Mouse (Mus musculus): ENCODE data around the gene Msgn1. TPM values are rescaled to one million over a fixed set of nuclear protein-coding genes. Genes with fewer than 3 reads are reported as not detected.

The Msgn1 gene
- polyA plus RNA-seq, 1 experiment from 2014 or later = not detected

DNA sequence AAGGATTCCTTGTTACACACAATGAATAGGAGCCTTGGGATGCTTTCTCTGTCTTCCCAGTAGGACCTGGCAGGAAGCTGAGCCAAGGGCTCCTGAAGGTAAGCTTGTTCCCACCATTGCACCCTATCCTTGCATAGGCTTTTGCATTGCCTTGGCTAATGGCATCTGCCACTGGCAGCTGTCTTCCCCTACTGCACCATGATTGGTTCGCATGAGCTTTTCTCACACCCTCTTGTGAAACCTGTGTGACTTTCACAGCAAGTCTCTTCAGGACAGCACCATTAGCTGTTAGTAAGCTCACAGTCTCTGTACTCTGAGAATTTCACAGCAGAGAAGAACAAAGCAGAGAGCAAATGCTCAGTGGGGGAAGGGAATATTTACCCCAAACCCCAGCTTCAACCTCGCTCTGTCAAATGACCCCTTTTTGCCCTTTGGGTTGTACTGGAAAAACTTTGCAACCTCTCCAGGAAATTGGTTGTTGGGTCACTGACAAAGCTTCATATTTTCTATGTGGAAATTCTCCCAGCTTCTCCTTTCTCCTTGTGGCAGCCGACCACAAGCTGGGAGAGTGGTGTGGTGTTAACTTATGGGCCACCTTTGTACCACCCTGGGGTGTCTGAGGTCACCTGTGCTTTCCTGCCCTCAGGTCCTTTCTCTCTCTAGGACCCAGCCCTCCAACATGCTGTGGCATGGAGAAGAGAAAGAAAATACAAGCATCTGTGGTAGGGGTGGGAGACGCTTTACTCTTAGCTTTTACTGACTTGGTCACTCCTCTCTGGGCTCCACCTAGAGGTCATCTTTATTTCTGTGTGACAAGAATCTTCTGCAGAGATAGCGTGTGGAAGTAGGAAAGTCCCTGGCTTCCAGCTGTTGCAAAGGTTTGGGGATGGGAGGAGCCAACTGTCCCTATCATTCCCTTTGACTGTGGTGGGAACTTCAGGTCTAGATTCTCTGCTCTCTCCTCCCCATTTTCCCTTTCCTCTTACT is 31.1 kb downstream of the Msgn1 start:
- Histone ChIP-seq H3K4me3 (ENCODE audit: low read length) (no peak overlapping the region), H3K9ac (replicated peaks; ENCODE audit: low read length) (no peak overlapping the region; the same call in 1 of the 2 replicates), H3K27ac (ENCODE audit: low read length) (no peak overlapping the region), H3K36me3 (ENCODE audit: insufficient read depth, low read length) (no peaks in the 10 kb centered on the region), H3K9me3 (ENCODE audit: low read length) (no peaks in the 10 kb centered on the region), H3K27me3 (ENCODE audit: insufficient read depth, low read length) (no peaks in the 10 kb centered on the region), H3K4me1 (ENCODE audit: insufficient read depth, low read length) (peaks cover 6% of the 10 kb centered on the region; the same call in 1 of the 2 replicates), H3K4me2 (replicated peaks; ENCODE audit: low read depth, low read length) (peak overlapping the region; percentile 46; the same call in 1 of the 2 replicates)
- 22% methylated on average over 5 of the region's 5 CpGs for WGBS
- ATAC-seq (ENCODE audit: low FRiP score, low TSS enrichment) = peak; percentile 33; the same call in 1 of the 2 replicates

DNA sequence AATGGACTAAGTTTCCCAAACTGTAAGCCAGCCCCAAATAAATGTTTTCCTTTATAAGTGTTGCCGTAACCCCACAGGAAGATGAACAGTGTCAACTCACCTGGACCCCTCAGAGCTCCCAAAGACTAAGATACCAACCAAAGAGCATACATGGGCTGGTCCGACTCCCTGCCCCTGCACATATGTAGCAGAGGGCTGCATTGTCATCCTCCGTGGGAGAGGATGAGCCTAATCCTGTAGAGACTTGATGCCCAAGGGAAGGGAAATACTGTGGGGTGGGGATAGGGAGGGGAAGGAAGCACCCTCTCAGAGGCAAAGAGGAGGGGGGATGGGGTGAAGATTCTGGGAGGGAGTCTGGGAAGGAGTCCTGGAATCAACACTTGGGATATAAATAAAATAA is 50.1 kb downstream of the Msgn1 start:
- no peaks in the 10 kb centered on the region for H3K4me1 ChIP-seq (ENCODE audit: insufficient read depth, low read length)
- ATAC-seq (ENCODE audit: low FRiP score, low TSS enrichment) = no peak; the same call in 1 of the 2 replicates
- no peaks in the 10 kb centered on the region for H3K36me3 ChIP-seq (ENCODE audit: insufficient read depth, low read length)
- no peak overlapping the region for H3K27ac ChIP-seq (ENCODE audit: low read length)
- H3K4me3 ChIP-seq (ENCODE audit: low read length) = no peak overlapping the region
- H3K27me3 ChIP-seq (ENCODE audit: insufficient read depth, low read length) = no peaks in the 10 kb centered on the region
- H3K4me2 ChIP-seq (replicated peaks; ENCODE audit: low read depth, low read length) = no peak overlapping the region
- H3K9ac ChIP-seq (replicated peaks; ENCODE audit: low read length) = no peak overlapping the region
- no peaks in the 10 kb centered on the region for H3K9me3 ChIP-seq (ENCODE audit: low read length)
- WGBS = 92% methylated on average over 3 of the region's 3 CpGs

Other genes starting within 250 kb of the Msgn1 start
- gene Kcns3, start 57.9 kb downstream of the Msgn1 start, polyA plus RNA-seq (2015; fragmentation: Nextera tagmentation; extraction: Ambion mirVana) = 8.3 and 9.8 TPM in 2 replicates
- gene Gen1, start 56.8 kb upstream of the Msgn1 start, polyA plus RNA-seq (2015; fragmentation: Nextera tagmentation; extraction: Ambion mirVana) = 8.6 and 9.4 TPM in 2 replicates
- gene Smc6, start 56.9 kb upstream of the Msgn1 start, polyA plus RNA-seq (2015; fragmentation: Nextera tagmentation; extraction: Ambion mirVana) = 110 and 144 TPM in 2 replicates
- gene Vsnl1, start 227.6 kb upstream of the Msgn1 start, polyA plus RNA-seq (2015; fragmentation: Nextera tagmentation; extraction: Ambion mirVana) = 0.41 TPM in 2 replicates
- 0.05 and 0.06 TPM in 2 replicates for gene Rad51ap2, start 247.1 kb upstream of the Msgn1 start, polyA plus RNA-seq (2015; fragmentation: Nextera tagmentation; extraction: Ambion mirVana)